Mouse (Mus musculus) gastrocnemius, postnatal 4 days (tissue): ENCODE results near the gene Scgb2b2. TPM values are rescaled to one million over a fixed set of nuclear protein-coding genes. Genes with fewer than 3 reads are reported as not detected.

ENCODE experiments used
- DNase-seq, 2 experiments: peaks; one replicate each; pipeline ENCODE4 v3.0.0; 2021 to 2022; ENCODE audit warnings: low spot score in 2 of 2, mixed read lengths in 2 of 2
- long read RNA-seq, 2 experiments: library from polyadenylated mRNA; stranded (forward); transcript quantifications; one replicate each; pipeline ENCODE4 v2.0.0; 2021
- total RNA-seq, 2 experiments: library from RNA; stranded (reverse); gene quantifications; 2 replicates each; pipeline ENCODE4 v1.2.3; 2021

The Scgb2b2 gene
- total RNA-seq = not detected
- long read RNA-seq, experiment 1 = 0 reads
- long read RNA-seq, experiment 2 = 0 reads

GRCm38 (mm10) chr7:31290208-31290607, at the start of gene Scgb2b2:
TSS of gene Scgb2b2 (plus strand) at chr7:31290508.
- no peak for DNase-seq

- no peak for DNase-seq
These were observed 1.4 kb downstream of the Scgb2b2 start, which contains the start of gene Scgb1b2 for GRCm38 (mm10) chr7:31291721-31292120. TSS of gene Scgb1b2 (minus strand) at chr7:31291821.

Other genes starting within 250 kb of the Scgb2b2 start
- gene Fxyd5, start 248.0 kb upstream of the Scgb2b2 start, total RNA-seq = 10 to 100 TPM; 21.2 to 23.0 TPM
- gene Fxyd7, start 239.0 kb upstream of the Scgb2b2 start, total RNA-seq = 1 to 10 TPM; 2.3 to 3.8 TPM
- 100 to 1,000 TPM; 587 to 732 TPM for gene Fxyd1, start 233.3 kb upstream of the Scgb2b2 start, total RNA-seq
- 1 to 10 TPM; 7.9 to 9.6 TPM for gene Lgi4, start 231.2 kb upstream of the Scgb2b2 start, total RNA-seq
- 1 to 10 TPM; 2.7 to 4.9 TPM for gene Fxyd3, start 213.8 kb upstream of the Scgb2b2 start, total RNA-seq
- gene Hpn, start 175.2 kb upstream of the Scgb2b2 start, total RNA-seq = 1 to 10 TPM; 3.9 to 4.2 TPM
- 10 to 100 TPM; 90.6 to 98.1 TPM for gene Scn1b, start 163.5 kb upstream of the Scgb2b2 start, total RNA-seq
- gene Gramd1a, start 134.6 kb upstream of the Scgb2b2 start, total RNA-seq = 10 to 100 TPM; 42.8 to 45.8 TPM
- not detected for gene Scgb1b2, start 1.3 kb downstream of the Scgb2b2 start, total RNA-seq
- gene Scgb2b3, start 71.6 kb downstream of the Scgb2b2 start, total RNA-seq = not detected
- not detected for gene Scgb1b3, start 85.1 kb downstream of the Scgb2b2 start, total RNA-seq